Mouse (Mus musculus) E14TG2a.4 (cell line): ENCODE measurements around the gene Jak2.

Experiments used
- CTCF ChIP-seq: conservative IDR thresholded peaks from 2 replicates; pipeline ENCODE4 v1.5.1; 2014; ENCODE audit warnings: low read length
- POU5F1 ChIP-seq: IDR thresholded peaks from 2 replicates; pipeline ENCODE4 v1.6.1; 2014; ENCODE audit warnings: low read length, borderline replicate concordance

DNA sequence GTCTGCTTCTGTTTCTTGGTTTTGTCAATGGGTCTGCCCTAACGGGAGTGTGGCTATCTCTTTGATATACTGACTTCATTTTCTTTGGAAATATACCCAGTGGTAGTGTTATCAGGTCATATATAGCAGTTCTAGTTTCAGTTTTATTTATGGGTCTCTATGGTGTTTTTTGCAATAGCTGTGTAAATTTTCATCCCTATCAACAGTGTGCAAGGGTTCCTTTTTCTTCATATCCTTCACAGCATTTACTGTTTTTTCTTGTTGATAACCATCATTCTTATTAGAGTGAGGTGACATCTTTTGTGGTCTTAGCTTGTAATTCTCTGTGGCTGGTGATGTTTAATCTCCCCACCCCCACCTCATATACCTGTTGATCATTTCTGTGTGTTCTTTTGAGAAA lies 24.6 kb upstream of the Jak2 start:
- no peak for TF ChIP-seq CTCF
- TF ChIP-seq POU5F1, result no peak
